Mouse (Mus musculus) limb, embryonic 11.5 days (tissue): ENCODE measurements at regions not wholly inside any gene's neighbourhood (a gene's known extent, or its start where the extent isn't known, plus 50 kb on each side); places are given as distances from the start of the nearest gene placed in this dataset.
A peak's percentile ranks its signal among the peaks of the same experiment; 100 is the strongest.

Experiments used
- ATAC-seq: fragments of 200-750 bp; cut with Nextera tagmentation; 2 replicates; pipeline ENCODE4 v1.8.0; 2017; ENCODE audit warnings: low read depth; ENCODE audit not compliant: insufficient number of reproducible peaks, low FRiP score, low TSS enrichment
- DNase-seq: peaks from one replicate; pipeline ENCODE4 v3.0.0-alpha.2; 2015; ENCODE audit warnings: low spot score
- H3K27ac ChIP-seq: fragments of 300-500 bp; sonication (generic); replicated peaks from 2 replicates; pipeline ENCODE4 v1.5.1; 2014; ENCODE audit warnings: low read depth, mild to moderate bottlenecking, low read length
- H3K27me3 ChIP-seq: fragments of 300-500 bp; sonication (generic); 2 replicates; pipeline ENCODE4 v1.6.1; 2014; ENCODE audit warnings: mild to moderate bottlenecking, low read length, mixed read lengths; ENCODE audit not compliant: control insufficient read depth, insufficient read depth
- H3K36me3 ChIP-seq: fragments of 300-500 bp; sonication (generic); 2 replicates; pipeline ENCODE4 v1.6.1; 2014; ENCODE audit warnings: mild to moderate bottlenecking, low read length, moderate library complexity, mixed read lengths; ENCODE audit not compliant: control insufficient read depth, insufficient read depth
- H3K4me1 ChIP-seq: fragments of 300-500 bp; sonication (generic); 2 replicates; pipeline ENCODE4 v1.6.1; 2014; ENCODE audit warnings: low read length, mixed read lengths; ENCODE audit not compliant: control insufficient read depth, insufficient read depth
- H3K4me2 ChIP-seq: fragments of 300-500 bp; sonication (generic); 2 replicates; pipeline ENCODE4 v1.6.1; 2014; ENCODE audit warnings: low read depth, mild to moderate bottlenecking, moderate library complexity; ENCODE audit not compliant: severe bottlenecking
- H3K4me3 ChIP-seq: fragments of 300-500 bp; sonication (generic); 2 replicates; pipeline ENCODE4 v1.5.1; 2014; ENCODE audit warnings: low read depth, low read length
- H3K9ac ChIP-seq: fragments of 300-500 bp; sonication (generic); 2 replicates; pipeline ENCODE4 v1.6.1; 2014; ENCODE audit warnings: mild to moderate bottlenecking, low read length
- H3K9me3 ChIP-seq: fragments of 300-500 bp; sonication (generic); 2 replicates; pipeline ENCODE4 v1.6.1; 2016; ENCODE audit warnings: low read length; ENCODE audit not compliant: control insufficient read depth
- WGBS: fragments of 180-500 bp; shearing (Covaris S2); extraction: QIAGEN DNeasy Blood & Tissue Kit; methylation state at CpG from one replicate; pipeline ENCODE4 v1.1.7; 2014; 5-methylcytosine and 5-hydroxymethylcytosine counted together

DNA sequence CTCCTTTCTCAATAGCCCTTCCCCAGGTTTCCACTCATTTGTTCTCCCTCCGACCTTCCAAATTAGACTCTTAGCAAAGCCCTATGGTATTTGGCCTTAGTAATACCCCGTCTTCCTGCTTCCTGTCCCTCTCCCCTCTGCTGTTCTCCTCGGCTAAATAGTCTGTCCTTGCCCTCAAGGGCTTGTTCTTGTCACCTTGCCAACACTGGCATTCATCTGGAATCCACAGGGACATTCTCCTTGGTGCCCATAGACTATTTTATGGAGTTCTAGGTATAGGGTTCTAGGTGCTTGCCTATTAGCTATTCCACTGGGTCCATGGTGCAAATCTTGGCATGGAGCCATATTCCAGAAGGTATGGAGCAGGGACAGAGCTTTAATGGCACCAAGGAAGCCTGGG lies 259.2 kb upstream of the Gm4791 start:
- Histone ChIP-seq H3K4me2 (no peak overlapping the region), H3K27ac (no peak overlapping the region), H3K4me3 (no peak overlapping the region), H3K4me1 (no peaks in the 10 kb centered on the region), H3K9me3 (no peaks in the 10 kb centered on the region), H3K27me3 (no peaks in the 10 kb centered on the region), H3K36me3 (no peaks in the 10 kb centered on the region), H3K9ac (no peak overlapping the region)
- DNase-seq (no peak), ATAC-seq (no peak)
- 77% methylated on average over 3 of the region's 3 CpGs for WGBS

DNA sequence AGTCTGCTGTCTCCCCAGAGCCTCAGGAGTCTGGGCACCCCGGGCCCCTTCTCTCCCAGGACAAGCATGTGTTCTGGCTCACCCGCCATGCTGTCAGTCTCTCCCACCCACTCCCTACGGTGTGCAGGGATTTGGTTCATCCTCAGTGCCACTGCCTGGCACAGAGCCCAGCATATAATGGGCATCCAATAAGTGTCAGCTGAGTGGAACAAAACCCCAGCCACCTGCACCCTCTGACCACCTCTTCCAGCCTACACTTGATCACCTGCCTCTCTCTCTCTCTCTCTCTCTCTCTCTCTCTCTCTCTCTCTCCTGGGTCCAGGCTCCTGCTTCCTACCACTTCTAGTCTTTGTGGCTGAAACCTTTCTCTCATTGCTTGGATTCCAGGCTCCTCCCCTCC lies 259.9 kb upstream of the Gm4791 start:
- Histone ChIP-seq H3K27ac (no peak overlapping the region), H3K27me3 (no peaks in the 10 kb centered on the region), H3K4me2 (no peak overlapping the region), H3K9ac (no peak overlapping the region), H3K4me1 (no peaks in the 10 kb centered on the region), H3K36me3 (no peaks in the 10 kb centered on the region), H3K4me3 (no peak overlapping the region), H3K9me3 (no peaks in the 10 kb centered on the region)
- DNase-seq (no peak), ATAC-seq (no peak)
- 84% methylated on average over 3 of the region's 3 CpGs for WGBS

DNA sequence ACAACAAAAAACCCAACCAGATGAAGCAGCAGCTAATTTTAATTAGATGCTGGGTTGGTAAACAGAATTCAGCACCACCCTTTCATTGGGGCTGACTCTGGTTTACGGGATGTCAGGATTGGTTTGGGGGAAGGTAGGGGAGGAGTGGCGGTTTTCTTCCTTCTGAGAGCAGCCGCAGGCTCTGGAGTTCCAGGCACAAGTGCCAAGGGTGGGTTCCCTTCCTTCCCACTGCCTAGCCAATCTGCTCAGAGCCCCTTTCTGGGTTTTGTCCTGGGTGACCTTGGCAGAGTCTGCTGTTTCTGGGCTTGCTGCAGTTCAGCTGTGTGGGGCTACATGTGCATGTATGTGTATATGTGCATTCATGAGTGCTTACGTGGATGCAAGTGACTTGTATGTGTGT lies 260.5 kb upstream of the Gm4791 start:
- DNase-seq (no peak), ATAC-seq (no peak)
- 35% methylated on average over 4 of the region's 4 CpGs for whole genome bisulfite sequencing
- no peak overlapping the region for H3K4me2 ChIP-seq
- no peaks in the 10 kb centered on the region for H3K4me1 ChIP-seq
- H3K27ac ChIP-seq = no peak overlapping the region
- no peaks in the 10 kb centered on the region for H3K9me3 ChIP-seq
- no peak overlapping the region for H3K4me3 ChIP-seq
- H3K27me3 ChIP-seq = no peaks in the 10 kb centered on the region
- no peaks in the 10 kb centered on the region for H3K36me3 ChIP-seq
- H3K9ac ChIP-seq = no peak overlapping the region

DNA sequence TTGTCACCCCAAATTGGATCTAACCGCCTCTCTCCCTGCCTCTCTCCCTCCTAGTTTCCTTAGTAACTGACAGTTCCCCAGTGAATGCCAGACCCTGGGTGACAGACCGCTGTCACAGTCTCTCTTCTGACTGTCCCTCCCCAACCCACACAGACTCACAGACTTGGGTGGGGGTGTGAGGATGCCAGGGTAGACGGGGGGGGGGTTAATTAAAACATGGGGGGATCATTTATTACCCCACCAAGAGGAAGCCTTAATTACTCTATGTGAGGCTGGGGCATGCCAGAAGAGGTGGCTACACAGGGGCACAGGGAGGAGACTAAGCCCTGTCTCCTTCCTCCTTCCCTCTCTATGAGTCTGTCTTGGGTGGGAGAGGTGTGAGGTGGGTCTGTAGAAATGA lies 261.1 kb upstream of the Gm4791 start:
- WGBS = 50% methylated on average over 3 of the region's 3 CpGs
- Histone ChIP-seq H3K27me3 (no peaks in the 10 kb centered on the region), H3K27ac (no peak overlapping the region), H3K4me3 (no peak overlapping the region), H3K9me3 (no peaks in the 10 kb centered on the region), H3K4me1 (no peaks in the 10 kb centered on the region), H3K4me2 (no peak overlapping the region), H3K36me3 (no peaks in the 10 kb centered on the region), H3K9ac (no peak overlapping the region)
- ATAC-seq (no peak), DNase-seq (no peak)

DNA sequence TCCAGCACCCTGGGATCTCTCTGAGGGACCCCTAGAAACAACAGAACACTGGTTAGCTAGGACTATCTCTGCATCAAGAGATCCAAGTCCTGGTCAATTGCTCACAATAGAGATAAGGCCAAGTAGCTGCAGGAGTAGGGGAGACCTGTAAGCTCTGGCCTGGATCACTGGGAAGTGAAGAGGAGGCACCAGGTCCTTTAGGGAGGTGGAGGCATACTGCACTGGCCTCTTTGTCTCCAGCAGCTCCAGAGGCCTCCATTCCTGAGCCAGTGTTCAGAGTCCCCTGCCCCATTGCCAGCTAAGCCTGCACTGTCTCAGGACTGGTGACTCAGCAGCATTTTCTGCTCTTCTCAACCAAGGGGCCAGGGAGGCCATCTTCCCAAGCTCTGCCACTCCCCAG lies 262.3 kb upstream of the Gm4791 start:
- no peak for ATAC-seq
- Histone ChIP-seq H3K9ac (no peak overlapping the region), H3K27ac (no peak overlapping the region), H3K4me2 (no peak overlapping the region), H3K9me3 (no peaks in the 10 kb centered on the region), H3K4me1 (no peaks in the 10 kb centered on the region), H3K27me3 (no peaks in the 10 kb centered on the region), H3K36me3 (no peaks in the 10 kb centered on the region), H3K4me3 (no peak overlapping the region)
- DNase-seq = no peak

DNA sequence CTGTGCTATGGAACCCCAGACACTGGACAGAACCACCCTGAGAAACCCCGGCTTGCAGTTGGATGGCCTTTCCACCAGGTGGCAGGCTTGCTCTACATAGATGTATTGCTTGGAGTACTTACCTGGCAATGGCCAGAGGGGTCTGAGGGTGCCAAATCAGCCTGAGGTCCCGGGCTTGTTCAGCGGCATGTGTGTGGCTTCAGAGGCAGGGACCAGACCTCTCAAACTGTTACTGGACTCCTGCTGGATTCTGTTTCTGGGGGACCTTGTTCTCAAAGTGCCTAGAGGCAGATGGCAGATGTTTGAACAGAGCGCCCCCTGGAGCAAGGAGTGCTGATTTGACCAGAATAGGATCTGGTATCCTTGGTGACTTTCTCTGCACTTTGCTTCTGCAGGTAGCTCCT lies 262.9 kb upstream of the Gm4791 start:
- peak; percentile 93 for DNase-seq
- Histone ChIP-seq H3K4me1 (no peaks in the 10 kb centered on the region), H3K27me3 (no peaks in the 10 kb centered on the region), H3K4me3 (no peak overlapping the region), H3K4me2 (no peak overlapping the region), H3K9ac (no peak overlapping the region), H3K27ac (no peak overlapping the region), H3K36me3 (no peaks in the 10 kb centered on the region), H3K9me3 (no peaks in the 10 kb centered on the region)
- WGBS = 2% methylated on average over 4 of the region's 4 CpGs
- no peak for ATAC-seq

DNA sequence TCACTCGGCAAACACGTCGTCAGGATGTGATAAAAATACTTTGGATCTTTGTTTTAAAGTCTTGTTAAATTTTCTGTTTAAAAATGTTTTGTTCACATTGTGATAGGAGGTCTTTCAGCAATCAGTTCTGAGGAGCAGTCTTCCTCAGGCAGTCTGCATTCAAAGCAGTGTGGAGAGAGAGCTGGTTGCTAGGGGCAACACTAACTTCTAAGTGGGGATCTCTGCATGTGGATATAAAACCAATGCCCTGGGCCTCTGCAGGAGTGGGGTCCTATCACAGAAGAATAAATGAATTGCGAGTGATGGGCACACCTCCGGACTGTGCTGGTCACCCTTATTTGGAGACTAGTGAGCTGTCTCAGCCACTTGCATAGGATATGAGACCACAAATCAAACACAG lies 270.1 kb upstream of the Gm4791 start:
- H3K9ac ChIP-seq = no peak overlapping the region
- ATAC-seq = no peak
- 79% methylated on average over 5 of the region's 5 CpGs for WGBS
- no peaks in the 10 kb centered on the region for H3K27me3 ChIP-seq
- no peak for DNase-seq
- no peak overlapping the region for H3K4me2 ChIP-seq
- H3K4me1 ChIP-seq = no peaks in the 10 kb centered on the region
- no peaks in the 10 kb centered on the region for H3K36me3 ChIP-seq
- H3K9me3 ChIP-seq = no peaks in the 10 kb centered on the region
- no peak overlapping the region for H3K4me3 ChIP-seq
- no peak overlapping the region for H3K27ac ChIP-seq

DNA sequence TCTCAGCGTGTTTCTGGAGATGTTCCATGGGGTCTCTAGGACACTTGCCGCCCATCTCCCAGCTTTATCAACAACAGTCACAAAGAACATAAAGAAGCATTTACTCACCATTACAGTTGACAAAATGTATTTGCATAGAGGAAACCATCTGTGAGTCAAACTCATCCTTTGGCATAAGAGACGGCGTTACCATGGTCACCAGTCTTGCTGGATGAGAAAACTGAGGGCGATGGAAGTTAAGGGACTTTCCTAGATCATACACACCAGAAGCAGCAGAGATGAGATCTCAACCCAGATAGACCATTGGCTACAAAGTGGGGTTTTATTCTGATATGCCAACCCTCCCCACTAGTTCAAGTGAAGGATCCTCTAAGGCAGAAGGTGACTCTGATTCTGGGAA lies 274.3 kb upstream of the Gm4791 start:
- Histone ChIP-seq H3K36me3 (no peaks in the 10 kb centered on the region), H3K27me3 (no peaks in the 10 kb centered on the region), H3K27ac (no peak overlapping the region), H3K4me2 (no peak overlapping the region), H3K9me3 (no peaks in the 10 kb centered on the region), H3K4me1 (no peaks in the 10 kb centered on the region), H3K9ac (no peak overlapping the region), H3K4me3 (no peak overlapping the region)
- ATAC-seq = no peak
- DNase-seq = no peak
- 88% methylated on average over 5 of the region's 5 CpGs for WGBS

DNA sequence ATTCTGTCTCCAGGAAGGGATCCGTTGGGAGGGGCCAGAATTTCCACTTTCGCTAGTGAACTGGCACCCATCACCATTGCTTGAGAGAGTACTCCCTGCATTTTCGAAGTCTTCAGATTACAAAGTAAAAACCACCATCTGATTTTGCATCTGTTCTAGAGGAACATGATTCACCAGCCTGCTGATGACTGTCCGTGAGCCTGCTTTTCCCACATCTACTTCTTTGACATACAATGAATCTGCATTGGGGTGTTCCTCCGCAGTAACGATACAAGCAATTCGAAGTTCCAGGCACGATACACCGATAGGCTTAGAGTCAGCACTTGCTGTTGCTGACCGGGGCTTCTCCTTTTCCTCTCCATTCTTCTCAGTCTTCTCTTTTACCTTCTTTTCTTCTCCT lies 285.1 kb upstream of the Gm4791 start:
- H3K9ac ChIP-seq = no peak overlapping the region
- no peaks in the 10 kb centered on the region for H3K27me3 ChIP-seq
- no peaks in the 10 kb centered on the region for H3K9me3 ChIP-seq
- H3K4me1 ChIP-seq = no peaks in the 10 kb centered on the region
- no peak overlapping the region for H3K27ac ChIP-seq
- WGBS = 89% methylated on average over 10 of the region's 10 CpGs
- DNase-seq (no peak), ATAC-seq (no peak)
- H3K4me3 ChIP-seq = no peak overlapping the region
- no peak overlapping the region for H3K4me2 ChIP-seq
- no peaks in the 10 kb centered on the region for H3K36me3 ChIP-seq
